Mouse (Mus musculus) adipocyte (in vitro differentiated cells): Measurements from ENCODE around the gene Ipcef1.
"Not testable (repeated sequence)": the region's sequence is repeated elsewhere in the genome, so short reads cannot be mapped to it uniquely, and the experiment has no call there.

Experiments used
- DNase-seq: peaks from one replicate; pipeline ENCODE4 v3.0.0-alpha.2; 2016; ENCODE audit warnings: low spot score

The Ipcef1 gene

GRCm38 (mm10) chr10:7035547-7035946, 16.7 kb downstream of the Ipcef1 start:
- DNase-seq = no peak

- DNase-seq = no peak
Measured at GRCm38 (mm10) chr10:7033459-7033858, 18.8 kb downstream of the Ipcef1 start.

GRCm38 (mm10) chr10:7025028-7025427, 27.2 kb downstream of the Ipcef1 start:
- no peak for DNase-seq

- DNase-seq = no peak
Measured at GRCm38 (mm10) chr10:7020551-7020950, 31.7 kb downstream of the Ipcef1 start.

- DNase-seq = peak; percentile 66
Measured at GRCm38 (mm10) chr10:7019781-7020386, 32.4 kb downstream of the Ipcef1 start.

- peak; percentile 11 for DNase-seq
Measured at GRCm38 (mm10) chr10:7015199-7015598, 37.1 kb downstream of the Ipcef1 start.

GRCm38 (mm10) chr10:7010543-7010942, 41.7 kb downstream of the Ipcef1 start:
- no peak for DNase-seq

- no peak for DNase-seq
Measured at GRCm38 (mm10) chr10:7004980-7005538, 47.2 kb downstream of the Ipcef1 start.

- not testable (repeated sequence) for DNase-seq
Measured at GRCm38 (mm10) chr10:7003898-7004297, 48.4 kb downstream of the Ipcef1 start.

GRCm38 (mm10) chr10:6999355-6999754, 52.9 kb downstream of the Ipcef1 start:
- no peak for DNase-seq

- no peak for DNase-seq
Measured at GRCm38 (mm10) chr10:6998576-6999250, 53.6 kb downstream of the Ipcef1 start.

GRCm38 (mm10) chr10:6996895-6997294, 55.4 kb downstream of the Ipcef1 start:
- no peak for DNase-seq

- no peak for DNase-seq
Measured at GRCm38 (mm10) chr10:6988555-6988954, 63.7 kb downstream of the Ipcef1 start.

- no peak for DNase-seq
Measured at GRCm38 (mm10) chr10:6987399-6988098, 64.7 kb downstream of the Ipcef1 start.

- no peak for DNase-seq
Measured at GRCm38 (mm10) chr10:6986246-6986645, 66.0 kb downstream of the Ipcef1 start.

GRCm38 (mm10) chr10:6983431-6983830, 68.8 kb downstream of the Ipcef1 start:
- DNase-seq = no peak

- no peak for DNase-seq
Measured at GRCm38 (mm10) chr10:6982751-6983151, 69.5 kb downstream of the Ipcef1 start.

GRCm38 (mm10) chr10:6980236-6980635, 72.0 kb downstream of the Ipcef1 start:
- DNase-seq = no peak

- no peak for DNase-seq
Measured at GRCm38 (mm10) chr10:6979789-6980188, 72.5 kb downstream of the Ipcef1 start.

- DNase-seq = no peak
Measured at GRCm38 (mm10) chr10:6979216-6979615, 73.1 kb downstream of the Ipcef1 start.

- no peak for DNase-seq
Measured at GRCm38 (mm10) chr10:6978733-6979132, 73.5 kb downstream of the Ipcef1 start.

GRCm38 (mm10) chr10:6977843-6978242, 74.4 kb downstream of the Ipcef1 start:
- DNase-seq = peak; percentile 10

GRCm38 (mm10) chr10:6968334-6968733, 83.9 kb downstream of the Ipcef1 start:
- DNase-seq = no peak
